Mouse (Mus musculus) activated CD4-positive, CD25-positive, alpha-beta regulatory T cell, adult 9 weeks (primary cell): Measurements from ENCODE around the gene Tnfrsf21. TPM values are rescaled to one million over a fixed set of nuclear protein-coding genes. Genes with fewer than 3 reads are reported as not detected.

Experiments used
- polyA plus RNA-seq: library from polyadenylated mRNA; unstranded; fragments of 100-300 nt; shearing (Covaris generic); gene quantifications from one replicate; pipeline ENCODE4 v1.2.1, GENCODE M21; 2017

Tnfrsf21 gene
- 0.32 TPM for polyA plus RNA-seq

GRCm38 (mm10) chr17:43016371-43017331 lies at the start of gene Tnfrsf21:
Gene Tnfrsf21, plus strand, starts transcription at chr17:43016555.

Other genes with a start within 250 kb of the Tnfrsf21 start
- gene Cd2ap, start 139.9 kb upstream of the Tnfrsf21 start, polyA plus RNA-seq: 5.6 TPM